Mouse (Mus musculus): Measurements from ENCODE around the gene Slit3.

GRCm38 (mm10) chr11:35693136-35693535, 572.1 kb downstream of the Slit3 start:
- TF ChIP-seq POLR2A (IDR thresholded peaks at IDR 0.05; ENCODE audit: low read depth, low read length), result no peak
- TF ChIP-seq SMC3 (IDR thresholded peaks at IDR 0.05; ENCODE audit: low read depth, low read length), result peak; percentile 78
- peak; percentile 92 to 97 for TF ChIP-seq CTCF (conservative IDR thresholded peaks at IDR 0.05 in 1 of 2, IDR thresholded peaks at IDR 0.05 in 1 of 2; ENCODE audit: low read depth in 2 of 2, low read length in 2 of 2)
- no peak for TF ChIP-seq EP300 (IDR thresholded peaks at IDR 0.05; ENCODE audit: low read length)
